Mouse (Mus musculus): ENCODE data around the gene Lrfn2.

GRCm38 (mm10) chr17:48972866-48973265 lies 40.7 kb downstream of the Lrfn2 start:
- TF ChIP-seq CTCF (IDR thresholded peaks at IDR 0.05; ENCODE audit: extremely low read depth, insufficient read depth, low read length) (no peak), POLR2A (IDR thresholded peaks at IDR 0.05; ENCODE audit: extremely low read depth, insufficient read depth, low read length) (no peak)

Data from cortical plate, adult 2 months (tissue).